Mouse (Mus musculus): ENCODE measurements at regions not wholly inside any gene's neighbourhood (a gene's known extent, or its start where the extent isn't known, plus 50 kb on each side); places are given as distances from the start of the nearest gene placed in this dataset.

- TF ChIP-seq POLR2A (IDR thresholded peaks at IDR 0.05; ENCODE audit: insufficient read length, low read depth): no peak
- no peak for TF ChIP-seq POLR2AphosphoS2 (IDR thresholded peaks at IDR 0.05; ENCODE audit: insufficient read length, low read depth)
- TF ChIP-seq TCF3 (IDR thresholded peaks at IDR 0.05; ENCODE audit: insufficient read length, low read depth): no peak
- TF ChIP-seq CEBPB (IDR thresholded peaks at IDR 0.05; ENCODE audit: insufficient read depth, poor library complexity, severe bottlenecking): no peak
- TF ChIP-seq MYOD1 (IDR thresholded peaks at IDR 0.05; ENCODE audit: control insufficient read depth in 1 of 3, insufficient read length in 2 of 3, low read depth in 2 of 3): no peak
- no peak for TF ChIP-seq E2F4 (IDR thresholded peaks at IDR 0.05; ENCODE audit: insufficient read depth)
- no peak for TF ChIP-seq MYOG (IDR thresholded peaks at IDR 0.05; ENCODE audit: control insufficient read depth in 1 of 3, insufficient read depth in 1 of 3, insufficient read length in 2 of 3, low read depth in 2 of 3)
- no peak for TF ChIP-seq USF1 (IDR thresholded peaks at IDR 0.05; ENCODE audit: low read depth)
- H3K36me3 ChIP-seq (ENCODE audit: control insufficient read depth, insufficient read depth): no peaks in the 10 kb centered on the region
- H3ac ChIP-seq (ENCODE audit: control insufficient read depth, insufficient read length): no peak overlapping the region
- no peaks in the 10 kb centered on the region for H3K79me2 ChIP-seq (ENCODE audit: control insufficient read depth, insufficient read depth)
- no peak overlapping the region for H3K4me3 ChIP-seq
- no peak overlapping the region for H3K4me2 ChIP-seq (ENCODE audit: low read depth)
- H3K27me3 ChIP-seq (ENCODE audit: control insufficient read depth, insufficient read depth, insufficient read length): no peaks in the 10 kb centered on the region
Measured at GRCm38 (mm10) chr2:169297841-169298627, 289.5 kb downstream of the Gm11011 start.

- TF ChIP-seq POLR2AphosphoS2 (IDR thresholded peaks at IDR 0.05; ENCODE audit: insufficient read length, low read depth) (no peak), E2F4 (IDR thresholded peaks at IDR 0.05; ENCODE audit: insufficient read depth) (no peak), MYOG (IDR thresholded peaks at IDR 0.05; ENCODE audit: control insufficient read depth in 1 of 3, insufficient read depth in 1 of 3, insufficient read length in 2 of 3, low read depth in 2 of 3) (no peak), CEBPB (IDR thresholded peaks at IDR 0.05; ENCODE audit: insufficient read depth, poor library complexity, severe bottlenecking) (no peak), POLR2A (IDR thresholded peaks at IDR 0.05; ENCODE audit: insufficient read length, low read depth) (no peak), MYOD1 (IDR thresholded peaks at IDR 0.05; ENCODE audit: control insufficient read depth in 1 of 3, insufficient read length in 2 of 3, low read depth in 2 of 3) (no peak), MAX (IDR thresholded peaks at IDR 0.05; ENCODE audit: low read depth) (no peak), USF1 (IDR thresholded peaks at IDR 0.05; ENCODE audit: low read depth) (no peak), SRF (IDR thresholded peaks at IDR 0.05; ENCODE audit: control insufficient read depth, insufficient read length, low read depth) (no peak), TCF3 (IDR thresholded peaks at IDR 0.05; ENCODE audit: insufficient read length, low read depth) (no peak), TCF12 (IDR thresholded peaks at IDR 0.05; ENCODE audit: insufficient read depth, poor library complexity, severe bottlenecking) (no peak), REST (IDR thresholded peaks at IDR 0.05; ENCODE audit: insufficient read depth, insufficient read length) (no peak)
- no peaks in the 10 kb centered on the region for H3K79me2 ChIP-seq (ENCODE audit: control insufficient read depth, insufficient read depth)
- H3K36me3 ChIP-seq (ENCODE audit: control insufficient read depth, insufficient read depth): no peaks in the 10 kb centered on the region
- H3ac ChIP-seq (ENCODE audit: control insufficient read depth, insufficient read length): no peak overlapping the region
- no peak overlapping the region for H3K4me3 ChIP-seq
- H3K4me2 ChIP-seq (ENCODE audit: low read depth): no peak overlapping the region
- no peaks in the 10 kb centered on the region for H3K27me3 ChIP-seq (ENCODE audit: control insufficient read depth, insufficient read depth, insufficient read length)
Measured at GRCm38 (mm10) chr2:169297226-169297625, 290.3 kb downstream of the Gm11011 start.

- no peak overlapping the region for H3K4me2 ChIP-seq (ENCODE audit: low read depth)
- H3K79me2 ChIP-seq (ENCODE audit: control insufficient read depth, insufficient read depth): no peaks in the 10 kb centered on the region
- H3ac ChIP-seq (ENCODE audit: control insufficient read depth, insufficient read length): no peak overlapping the region
- no peaks in the 10 kb centered on the region for H3K36me3 ChIP-seq (ENCODE audit: control insufficient read depth, insufficient read depth)
- no peaks in the 10 kb centered on the region for H3K27me3 ChIP-seq (ENCODE audit: control insufficient read depth, insufficient read depth, insufficient read length)
- TF ChIP-seq TCF3 (IDR thresholded peaks at IDR 0.05; ENCODE audit: insufficient read length, low read depth): no peak
- TF ChIP-seq MYOD1 (IDR thresholded peaks at IDR 0.05; ENCODE audit: control insufficient read depth in 1 of 3, insufficient read length in 2 of 3, low read depth in 2 of 3): no peak
- no peak for TF ChIP-seq MAX (IDR thresholded peaks at IDR 0.05; ENCODE audit: low read depth)
- no peak for TF ChIP-seq CEBPB (IDR thresholded peaks at IDR 0.05; ENCODE audit: insufficient read depth, poor library complexity, severe bottlenecking)
- no peak for TF ChIP-seq TCF12 (IDR thresholded peaks at IDR 0.05; ENCODE audit: insufficient read depth, poor library complexity, severe bottlenecking)
- no peak for TF ChIP-seq SRF (IDR thresholded peaks at IDR 0.05; ENCODE audit: control insufficient read depth, insufficient read length, low read depth)
- TF ChIP-seq MYOG (IDR thresholded peaks at IDR 0.05; ENCODE audit: control insufficient read depth in 1 of 3, insufficient read depth in 1 of 3, insufficient read length in 2 of 3, low read depth in 2 of 3): no peak
- TF ChIP-seq POLR2AphosphoS2 (IDR thresholded peaks at IDR 0.05; ENCODE audit: insufficient read length, low read depth): no peak
- no peak for TF ChIP-seq POLR2A (IDR thresholded peaks at IDR 0.05; ENCODE audit: insufficient read length, low read depth)
- TF ChIP-seq REST (IDR thresholded peaks at IDR 0.05; ENCODE audit: insufficient read depth, insufficient read length): no peak
- TF ChIP-seq USF1 (IDR thresholded peaks at IDR 0.05; ENCODE audit: low read depth): no peak
- TF ChIP-seq E2F4 (IDR thresholded peaks at IDR 0.05; ENCODE audit: insufficient read depth): no peak
- no peak overlapping the region for H3K4me3 ChIP-seq
Measured at GRCm38 (mm10) chr2:169293351-169293750, 294.2 kb downstream of the Gm11011 start.

- H3K27me3 ChIP-seq (ENCODE audit: control insufficient read depth, insufficient read depth, insufficient read length): no peaks in the 10 kb centered on the region
- no peak overlapping the region for H3K4me3 ChIP-seq
- no peaks in the 10 kb centered on the region for H3K36me3 ChIP-seq (ENCODE audit: control insufficient read depth, insufficient read depth)
- H3K4me2 ChIP-seq (ENCODE audit: low read depth): no peak overlapping the region
- TF ChIP-seq TCF3 (IDR thresholded peaks at IDR 0.05; ENCODE audit: insufficient read length, low read depth) (no peak), POLR2AphosphoS2 (IDR thresholded peaks at IDR 0.05; ENCODE audit: insufficient read length, low read depth) (no peak), USF1 (IDR thresholded peaks at IDR 0.05; ENCODE audit: low read depth) (no peak), MYOD1 (IDR thresholded peaks at IDR 0.05; ENCODE audit: control insufficient read depth in 1 of 3, insufficient read length in 2 of 3, low read depth in 2 of 3) (no peak), MAX (IDR thresholded peaks at IDR 0.05; ENCODE audit: low read depth) (no peak), MYOG (IDR thresholded peaks at IDR 0.05; ENCODE audit: control insufficient read depth in 1 of 3, insufficient read depth in 1 of 3, insufficient read length in 2 of 3, low read depth in 2 of 3) (no peak), TCF12 (IDR thresholded peaks at IDR 0.05; ENCODE audit: insufficient read depth, poor library complexity, severe bottlenecking) (no peak), POLR2A (IDR thresholded peaks at IDR 0.05; ENCODE audit: insufficient read length, low read depth) (no peak), REST (IDR thresholded peaks at IDR 0.05; ENCODE audit: insufficient read depth, insufficient read length) (no peak), SRF (IDR thresholded peaks at IDR 0.05; ENCODE audit: control insufficient read depth, insufficient read length, low read depth) (no peak)
- H3ac ChIP-seq (ENCODE audit: control insufficient read depth, insufficient read length): no peak overlapping the region
- H3K79me2 ChIP-seq (ENCODE audit: control insufficient read depth, insufficient read depth): no peaks in the 10 kb centered on the region
Measured at GRCm38 (mm10) chr2:169288891-169289605, 298.5 kb downstream of the Gm11011 start.

Data from myocyte (in vitro differentiated cells).